Mouse (Mus musculus) spleen, postnatal 14 days (tissue): Measurements from ENCODE around the gene Pofut1.
A peak's percentile ranks its signal among the peaks of the same experiment; 100 is the strongest.
"Not testable (repeated sequence)": the region's sequence is repeated elsewhere in the genome, so short reads cannot be mapped to it uniquely, and the experiment has no call there.

Source experiments
- DNase-seq, 2 experiments: peaks; one replicate each; pipeline ENCODE4 v3.0.0; 2021 to 2022; ENCODE audit warnings: low spot score in 2 of 2

The Pofut1 gene

DNA sequence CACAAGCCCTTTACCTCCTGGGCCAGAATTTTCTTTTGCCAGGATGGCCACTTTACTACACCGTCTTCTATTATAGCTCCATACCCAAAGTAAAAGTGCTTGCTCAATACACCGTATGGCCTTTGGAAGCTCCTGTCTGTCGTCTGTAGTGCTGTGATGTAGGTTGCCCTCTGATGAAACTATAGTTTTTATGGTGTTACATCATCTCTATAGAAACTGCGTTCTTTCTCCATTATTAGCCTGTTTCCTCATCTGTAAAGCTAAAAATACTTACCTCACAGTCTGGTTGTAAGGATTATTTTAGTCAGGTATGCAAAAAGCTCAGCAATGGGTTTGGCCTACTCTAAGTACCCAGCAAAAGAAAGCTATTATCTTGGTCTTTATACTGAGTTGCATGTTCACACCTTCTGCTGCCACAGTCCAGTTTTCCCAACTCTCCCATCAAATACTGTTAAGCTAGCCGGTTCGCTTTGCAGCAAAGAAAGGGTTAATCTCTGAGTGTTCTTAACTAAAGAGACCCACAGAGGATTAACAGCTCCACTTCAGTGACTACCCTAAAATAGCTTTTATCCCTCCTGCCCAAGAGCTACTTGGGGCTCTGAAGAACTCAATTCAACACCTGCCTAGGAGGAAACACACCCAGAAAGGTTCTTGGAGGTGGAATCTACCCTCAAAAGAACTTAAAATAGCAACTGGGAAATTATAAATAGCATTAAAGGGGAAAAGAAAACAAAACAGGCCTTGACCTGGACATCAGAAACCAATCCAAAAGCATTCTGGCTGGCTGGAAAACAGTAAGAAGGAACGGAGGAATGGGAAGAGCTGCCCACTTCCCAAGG is 2.1 kb upstream of the Pofut1 start:
- DNase-seq: no peak

DNA sequence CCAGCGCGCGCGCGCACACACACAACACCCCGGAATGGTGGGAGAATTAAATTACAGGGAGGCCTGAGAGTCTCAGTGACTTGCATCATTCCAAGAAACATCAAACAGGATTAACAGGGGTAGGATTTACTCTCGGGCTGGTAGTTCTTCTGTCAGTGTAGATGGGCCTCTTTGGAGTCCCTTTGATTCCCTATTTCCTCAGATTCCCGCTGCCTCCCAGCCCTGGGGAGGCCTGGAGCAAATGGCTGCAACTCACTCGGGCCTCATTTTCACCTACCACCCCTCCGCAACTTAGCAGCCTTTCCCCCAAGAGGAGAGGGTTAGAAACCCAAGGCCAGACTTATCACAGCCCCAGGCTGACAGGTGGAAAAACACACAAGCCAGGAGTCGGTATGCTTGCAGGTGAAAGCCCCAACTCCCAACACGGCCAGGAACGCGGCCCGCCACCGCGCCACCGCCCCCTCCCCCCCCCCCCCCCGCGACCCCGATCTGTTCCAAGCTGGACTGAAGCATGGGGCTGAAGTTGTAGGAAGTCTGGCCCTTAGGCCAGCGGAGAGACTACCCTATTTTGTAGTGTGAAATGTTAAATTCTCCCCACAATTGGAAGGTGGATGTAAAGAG is 1.4 kb upstream of the Pofut1 start:
- no peak for DNase-seq

DNA sequence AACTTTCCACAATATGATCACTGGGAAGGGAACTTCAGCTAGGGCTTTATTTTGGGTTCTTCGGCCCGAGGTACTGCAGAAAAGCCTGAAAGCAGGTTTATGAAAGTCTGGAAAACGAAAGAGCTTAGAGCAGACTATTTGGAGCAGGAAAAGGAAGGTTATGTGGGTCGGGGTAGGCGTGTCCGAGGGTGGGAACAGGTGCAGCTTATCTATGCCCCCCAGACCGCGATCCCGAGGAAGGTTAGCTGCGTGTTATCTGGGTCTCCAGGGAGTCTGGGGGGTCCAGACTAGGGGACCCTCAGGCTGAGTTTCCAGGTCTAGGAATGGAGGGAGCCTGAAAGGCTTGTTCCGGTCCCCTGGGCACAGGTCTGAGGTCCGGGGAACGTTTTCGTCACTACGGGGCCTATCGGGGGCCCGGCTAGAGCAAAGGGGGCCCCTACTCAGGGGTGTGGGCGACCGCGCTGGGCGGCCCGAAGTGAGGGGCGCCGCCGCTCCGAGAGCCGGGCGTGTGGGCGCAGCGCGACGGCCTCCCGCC is 565 bp upstream of the Pofut1 start:
- peak; percentile 51 to 59 for DNase-seq

DNA sequence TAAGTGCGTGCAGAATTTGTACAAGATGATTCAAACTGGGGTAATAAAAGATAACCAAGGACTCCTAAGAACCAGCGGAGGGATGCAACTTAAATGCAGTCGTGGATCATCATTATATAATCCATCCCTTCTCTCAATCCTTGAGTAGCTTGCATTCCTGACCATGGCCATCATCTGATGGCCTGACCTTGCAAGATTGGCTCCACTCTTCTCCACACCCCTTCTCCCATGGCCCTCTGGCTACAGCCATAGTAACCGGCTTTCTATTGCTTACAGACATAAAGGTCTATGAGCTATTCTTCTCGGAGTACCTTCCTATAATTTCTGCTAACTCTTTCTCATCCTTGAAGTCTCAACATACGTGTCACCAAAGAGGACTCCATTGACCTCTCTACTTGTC is 823 bp downstream of the Pofut1 start:
- no peak for DNase-seq

DNA sequence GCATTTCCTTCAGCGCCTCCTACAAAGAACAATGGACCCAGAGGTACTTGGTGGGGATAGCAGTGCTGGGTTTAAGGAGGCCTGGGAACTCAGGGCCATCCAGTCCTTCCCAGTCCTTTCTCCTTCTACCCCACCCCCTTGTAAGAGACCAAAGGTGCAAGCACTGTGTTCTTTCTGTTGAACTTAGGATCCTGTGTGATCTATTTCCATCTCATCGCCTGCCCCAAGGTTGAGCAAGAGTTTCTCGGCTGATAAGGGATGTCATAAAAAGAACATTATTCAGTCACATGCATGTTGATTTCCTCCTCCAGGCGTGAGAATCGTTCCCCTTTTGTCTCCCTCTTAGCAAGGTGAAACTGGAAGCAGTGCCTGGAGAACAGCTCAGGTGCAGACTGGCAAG is 8.4 kb downstream of the Pofut1 start:
- DNase-seq: no peak

DNA sequence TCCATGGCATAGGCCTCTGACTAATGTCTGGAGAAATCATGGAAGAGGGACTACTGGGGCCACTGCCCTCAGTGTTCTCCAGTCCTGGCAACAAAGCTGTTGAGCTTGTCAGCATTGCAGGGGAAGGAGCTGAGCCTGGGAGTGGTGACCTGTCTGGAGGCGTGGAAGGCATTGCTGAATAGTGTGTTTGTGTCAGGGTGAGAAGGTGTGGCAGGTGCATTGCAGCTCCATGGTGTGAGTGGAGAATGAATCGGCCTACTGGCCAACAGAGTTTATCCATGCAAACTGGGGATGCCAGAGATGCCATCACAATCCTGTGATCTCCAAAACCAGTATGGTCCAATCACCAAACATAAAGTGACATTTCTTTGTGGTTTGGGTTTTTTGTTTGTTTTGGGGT is 15.3 kb downstream of the Pofut1 start:
- DNase-seq: no peak

DNA sequence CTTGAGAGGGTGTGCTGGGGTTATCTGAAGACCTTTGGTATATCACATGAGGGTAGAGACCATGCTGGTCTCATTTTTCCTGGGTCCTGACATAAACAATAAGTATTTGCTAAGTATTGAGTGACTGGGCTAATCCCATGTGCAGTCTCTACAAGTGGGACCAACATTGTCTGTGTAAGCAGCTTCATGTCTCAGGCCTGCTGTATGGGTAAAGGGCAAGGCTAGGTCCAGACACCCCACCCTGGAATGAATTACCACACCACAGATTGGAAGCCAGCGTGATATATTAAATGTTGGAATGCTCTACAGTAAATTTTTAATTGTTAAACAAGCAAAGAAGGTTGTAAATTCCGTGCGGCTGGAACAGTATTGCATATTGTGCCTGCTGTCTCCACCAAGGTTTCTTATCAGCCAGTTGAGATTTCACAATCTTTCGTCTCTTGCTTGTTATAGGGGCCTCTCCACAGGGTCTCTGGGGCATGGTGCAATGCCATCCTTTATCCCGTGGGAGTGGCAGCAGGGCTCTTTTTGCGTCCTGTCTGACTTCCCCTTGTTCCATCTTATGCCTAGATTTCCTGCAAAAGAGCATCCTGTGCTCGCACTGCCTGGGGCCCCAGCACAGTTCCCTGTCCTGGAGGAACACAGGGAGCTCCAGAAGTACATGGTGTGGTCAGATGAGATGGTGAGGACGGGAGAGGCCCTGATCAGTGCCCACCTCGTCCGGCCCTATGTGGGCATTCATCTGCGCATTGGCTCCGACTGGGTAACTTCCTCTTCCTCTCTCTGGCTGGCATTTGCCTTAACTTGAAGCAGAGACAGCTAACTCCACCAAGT is 17.9 kb downstream of the Pofut1 start:
- DNase-seq: no peak

DNA sequence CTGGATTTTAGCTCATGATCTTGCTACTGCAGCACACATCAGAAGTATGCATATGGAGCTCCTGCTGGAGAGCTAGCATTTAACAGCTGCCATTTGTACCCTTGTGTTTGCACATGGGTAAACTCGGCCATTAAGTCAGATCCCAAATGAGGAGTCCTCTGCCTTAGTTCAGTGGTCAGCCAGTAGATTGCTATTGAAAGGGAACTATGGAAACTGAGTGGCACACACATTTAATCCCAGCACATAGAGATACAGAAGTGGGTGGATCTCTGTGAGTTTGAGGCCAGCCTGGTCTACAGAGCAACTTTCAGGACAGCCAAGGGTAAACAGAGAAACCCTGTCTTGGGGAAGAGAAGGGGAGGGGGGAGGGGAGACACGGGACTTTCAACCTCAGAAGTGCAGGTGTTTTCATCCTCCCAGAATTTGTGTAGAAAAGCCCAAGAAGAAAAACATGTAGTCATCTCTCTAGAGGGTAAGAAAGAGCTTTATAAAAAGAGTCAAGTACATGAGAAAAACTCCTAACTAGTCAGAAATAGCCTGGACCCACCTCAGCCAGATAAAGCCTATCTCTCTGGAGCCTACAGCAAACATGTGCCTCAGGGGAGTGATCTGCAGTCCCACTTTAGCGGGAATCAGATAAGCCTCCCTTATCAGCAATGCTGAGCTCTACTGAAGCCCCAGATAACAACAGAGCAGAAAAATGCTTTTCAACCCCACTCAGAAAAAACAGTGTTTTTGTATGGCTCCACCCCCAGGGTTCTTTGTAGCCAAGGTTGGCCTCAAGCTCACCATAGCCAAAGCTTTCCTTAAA is 18.7 kb downstream of the Pofut1 start:
- DNase-seq: no peak

DNA sequence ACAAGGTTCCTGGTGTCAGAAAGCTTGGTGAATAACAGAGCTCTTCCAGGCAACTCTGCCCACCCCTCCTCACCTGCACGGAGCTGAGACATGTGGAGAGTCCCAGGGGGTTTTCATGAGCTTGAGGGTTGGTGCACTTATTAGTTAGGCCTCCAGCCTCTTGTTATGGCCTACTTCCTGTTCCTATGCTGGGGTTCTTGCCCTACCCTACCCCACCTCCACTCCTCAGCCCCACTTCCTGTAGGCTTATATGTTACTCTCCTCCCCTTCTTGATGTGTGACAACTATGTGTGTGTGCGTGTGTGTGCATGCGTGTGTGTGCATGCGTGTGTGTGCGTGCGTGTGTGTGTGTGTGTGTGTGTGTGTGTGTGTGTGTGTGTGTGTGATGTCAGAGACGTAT is 21.7 kb downstream of the Pofut1 start:
- DNase-seq: peak in 1 of 2 experiments; percentile 18

DNA sequence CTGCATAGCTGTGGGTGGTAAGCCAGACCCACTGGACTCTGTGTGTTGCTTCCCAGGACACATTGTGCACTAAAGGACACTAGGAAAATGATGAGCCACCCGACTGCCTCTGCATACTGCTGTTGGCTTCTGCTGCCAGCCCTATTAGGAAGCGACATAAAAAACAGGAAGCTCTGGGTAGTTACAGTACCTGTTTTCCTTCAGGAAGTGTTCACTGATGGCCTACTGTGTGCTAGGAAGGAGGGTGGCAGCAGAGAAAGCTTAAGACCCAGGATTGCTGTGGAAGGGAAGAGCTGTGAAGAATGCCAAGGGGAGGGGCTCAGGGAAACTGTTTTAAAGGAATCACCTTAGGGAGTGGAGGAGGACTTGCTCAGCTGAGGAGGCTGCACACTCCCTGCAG is 26.0 kb downstream of the Pofut1 start:
- DNase-seq: no peak

DNA sequence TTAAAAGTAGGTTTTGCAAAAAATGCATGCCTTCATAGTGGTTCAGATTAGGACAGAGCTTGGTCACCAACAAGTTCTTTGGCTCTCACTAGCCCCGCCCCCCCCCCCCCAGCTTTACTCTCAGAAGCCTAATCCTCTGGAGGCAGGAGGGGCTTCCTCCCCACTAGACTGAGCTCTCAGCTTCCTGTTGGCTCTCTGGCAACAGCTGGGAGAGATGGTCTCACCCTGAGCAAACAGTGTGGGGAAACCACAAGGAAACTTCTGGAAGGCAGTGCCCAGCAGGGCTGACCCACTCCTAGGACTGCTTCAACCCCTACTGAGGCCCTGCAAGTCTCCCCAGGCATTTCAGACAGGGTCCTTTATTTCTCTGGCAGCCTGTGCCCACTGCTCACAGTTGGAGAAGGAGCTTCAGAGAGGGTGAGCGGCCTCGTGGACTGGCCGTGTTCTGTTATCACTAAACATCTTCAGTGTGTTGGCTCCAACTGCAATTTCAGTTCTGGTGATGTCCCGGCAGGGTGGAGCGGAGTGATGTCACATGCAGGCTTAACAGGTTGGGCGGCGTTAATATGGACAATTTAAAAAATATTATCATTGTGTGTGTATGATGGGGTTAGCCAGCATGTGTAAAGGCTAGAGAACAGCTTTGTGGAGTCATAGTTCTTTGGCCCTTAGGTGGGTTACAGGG is 29.0 kb downstream of the Pofut1 start:
- not testable (repeated sequence) for DNase-seq

DNA sequence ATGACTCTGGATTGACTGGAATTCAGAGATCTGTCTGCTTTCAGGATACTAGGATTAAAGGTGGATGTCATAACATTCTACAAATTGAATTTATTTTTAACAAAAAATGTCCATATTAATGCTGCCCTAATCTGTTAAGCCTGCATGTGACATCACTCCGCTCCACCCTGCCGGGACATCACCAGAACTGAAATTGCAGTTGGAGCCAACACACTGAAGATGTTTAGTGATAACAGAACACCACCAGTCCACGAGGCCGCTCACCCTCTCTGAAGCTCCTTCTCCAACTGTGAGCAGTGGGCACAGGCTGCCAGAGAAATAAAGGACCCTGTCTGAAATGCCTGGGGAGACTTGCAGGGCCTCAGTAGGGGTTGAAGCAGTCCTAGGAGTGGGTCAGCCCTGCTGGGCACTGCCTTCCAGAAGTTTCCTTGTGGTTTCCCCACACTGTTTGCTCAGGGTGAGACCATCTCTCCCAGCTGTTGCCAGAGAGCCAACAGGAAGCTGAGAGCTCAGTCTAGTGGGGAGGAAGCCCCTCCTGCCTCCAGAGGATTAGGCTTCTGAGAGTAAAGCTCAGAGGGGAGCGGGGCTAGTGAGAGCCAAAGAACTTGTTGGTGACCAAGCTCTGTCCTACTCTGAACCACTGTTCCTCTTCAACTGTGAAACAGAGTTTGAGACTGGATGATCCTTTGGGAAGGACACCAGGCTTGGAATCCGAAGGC is 33.0 kb downstream of the Pofut1 start:
- not testable (repeated sequence) for DNase-seq

DNA sequence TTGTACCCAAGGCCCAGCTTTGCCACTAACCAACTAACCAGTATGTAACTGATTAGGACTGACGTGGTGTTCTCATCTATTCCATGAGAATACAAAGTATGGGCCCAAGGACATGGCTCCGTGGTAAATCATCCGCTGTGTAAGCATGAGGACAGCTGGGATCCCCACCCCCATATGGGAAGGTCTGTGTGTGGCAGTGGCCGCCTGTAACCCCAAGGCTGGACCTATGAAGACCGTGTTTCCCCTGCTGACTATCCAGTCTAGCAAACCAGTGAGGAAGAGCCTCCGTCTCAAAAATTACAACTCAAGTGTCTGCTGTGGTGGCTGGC is 33.5 kb downstream of the Pofut1 start:
- DNase-seq: no peak

DNA sequence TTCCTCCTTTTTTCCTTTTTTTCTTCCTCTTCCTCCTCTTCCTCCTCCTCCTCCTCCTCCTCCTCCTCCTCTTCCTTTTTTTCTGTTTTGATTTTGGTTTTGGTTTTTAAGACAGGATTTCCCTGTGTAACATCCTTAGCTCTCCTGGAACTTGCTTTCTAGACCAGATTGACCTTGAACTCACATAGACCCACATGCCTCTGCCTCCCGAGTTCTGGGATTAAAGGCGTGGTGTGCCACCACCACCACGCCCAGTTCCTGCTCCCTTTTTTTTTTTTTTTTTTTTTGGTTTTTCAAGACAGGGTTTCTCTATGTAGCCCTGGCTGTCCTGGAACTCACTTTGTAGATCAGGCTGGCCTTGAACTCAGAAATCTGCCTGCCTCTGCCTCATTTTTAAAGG is 34.2 kb downstream of the Pofut1 start:
- not testable (repeated sequence) for DNase-seq

DNA sequence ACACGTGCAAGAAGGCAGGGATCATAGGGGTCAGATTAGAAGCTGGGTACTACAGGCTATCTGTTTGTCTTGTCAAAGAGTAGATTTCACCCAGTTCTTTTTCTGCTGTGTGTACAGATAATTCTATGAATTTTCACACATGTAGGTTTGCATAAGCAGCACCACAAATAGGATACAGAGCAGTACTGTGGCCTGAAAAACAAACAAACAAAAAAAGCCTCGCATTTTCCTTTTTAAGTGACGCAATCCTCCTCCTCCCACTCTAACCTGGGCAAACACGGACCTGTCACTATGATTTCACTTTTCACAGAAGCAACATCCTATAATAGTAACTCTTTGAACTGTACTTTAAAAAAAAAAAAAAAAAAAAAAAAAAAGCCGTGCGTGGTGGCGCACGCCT is 35.1 kb downstream of the Pofut1 start:
- DNase-seq: no peak

DNA sequence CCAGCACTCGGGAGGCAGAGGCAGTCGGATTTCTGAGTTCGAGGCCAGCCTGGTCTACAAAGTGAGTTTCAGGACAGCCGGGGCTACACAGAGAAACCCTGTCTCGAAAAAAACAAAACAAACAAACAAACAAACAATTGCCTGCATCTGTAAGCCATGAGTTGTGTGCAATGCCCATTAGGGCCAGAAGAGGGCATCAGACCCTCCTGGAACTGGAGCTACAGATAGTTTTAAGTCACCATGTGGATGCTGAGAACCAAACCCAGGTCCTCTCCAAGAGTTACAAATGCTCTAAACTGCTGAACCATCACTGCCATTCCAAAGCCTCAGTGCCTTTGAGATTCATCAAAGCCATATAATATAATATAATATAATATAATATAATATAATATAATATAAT is 35.5 kb downstream of the Pofut1 start:
- not testable (repeated sequence) for DNase-seq

DNA sequence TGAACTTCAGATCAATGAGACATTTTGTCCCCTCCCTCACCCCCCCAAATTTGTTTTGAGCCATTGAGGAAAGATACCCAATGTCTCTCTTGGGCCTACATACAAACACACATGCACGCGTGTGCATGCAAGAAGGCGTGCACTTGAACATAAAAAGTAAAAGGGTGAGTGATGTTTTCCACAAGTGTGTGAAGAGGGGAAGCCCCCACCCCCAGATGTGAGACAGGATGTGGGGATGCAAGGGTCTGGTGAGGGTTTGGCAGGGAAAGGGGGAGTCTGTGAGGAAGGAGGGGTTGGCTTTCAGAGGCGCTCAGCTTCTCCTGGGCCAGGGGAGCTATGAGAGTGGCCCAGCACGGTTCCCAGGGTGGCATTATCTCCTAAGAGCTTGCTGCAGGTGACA is 37.0 kb downstream of the Pofut1 start:
- no peak for DNase-seq

DNA sequence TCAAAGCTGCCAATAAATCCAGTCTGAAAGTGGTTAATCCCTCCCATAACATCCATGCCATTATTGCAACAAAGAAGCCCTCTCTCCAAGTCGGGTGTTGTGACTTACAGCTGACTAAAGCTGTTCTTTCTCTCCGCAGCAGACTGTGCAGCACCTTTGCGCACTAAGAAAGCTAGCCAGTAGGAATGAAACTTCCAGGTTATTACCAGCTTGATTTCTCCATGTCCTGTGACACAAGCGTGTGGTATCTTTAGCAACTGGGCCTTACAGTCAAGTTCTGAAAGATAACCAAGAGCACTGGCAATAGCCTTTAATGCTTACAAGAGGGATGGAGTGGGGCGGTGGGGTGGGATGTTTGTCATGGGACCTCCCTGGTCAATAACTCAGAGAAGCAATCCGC is 42.6 kb downstream of the Pofut1 start:
- DNase-seq: no peak

DNA sequence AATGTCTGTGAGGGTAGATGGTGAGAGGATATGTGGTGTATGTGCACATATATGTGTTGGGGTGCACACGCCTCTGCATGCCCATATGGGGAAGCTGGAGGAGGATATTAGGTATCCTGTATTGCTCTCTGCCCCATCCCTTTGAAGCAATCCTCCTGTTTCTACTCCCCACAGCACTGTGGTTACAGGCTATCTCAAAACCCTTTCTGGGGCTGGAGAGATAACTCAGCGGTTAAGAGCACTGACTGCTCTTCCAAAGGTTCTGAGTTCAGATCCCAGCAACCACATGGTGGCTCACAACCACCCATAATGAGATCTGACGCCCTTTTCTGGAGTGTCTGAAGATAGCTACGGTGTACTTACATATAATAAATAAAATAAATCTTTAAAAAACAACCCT is 45.2 kb downstream of the Pofut1 start:
- DNase-seq: no peak

DNA sequence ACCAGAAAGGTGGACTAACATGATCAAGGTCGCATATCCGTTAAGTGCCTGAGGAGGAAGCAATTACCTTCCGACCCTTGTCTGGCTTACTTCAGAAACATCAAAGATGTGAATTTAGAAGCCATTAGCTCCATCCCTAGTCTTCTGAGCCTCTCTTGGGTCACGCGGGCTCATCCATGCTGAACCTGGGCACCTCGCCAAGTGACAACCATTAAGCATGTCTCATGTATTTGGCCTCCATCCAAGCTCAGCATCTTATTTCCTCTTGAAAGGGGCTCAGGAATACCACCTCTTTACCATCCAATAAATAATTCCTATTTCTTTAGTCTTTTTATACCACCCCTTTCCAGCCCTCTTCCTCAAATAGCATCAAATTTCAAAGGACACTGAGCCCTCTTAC is 46.5 kb downstream of the Pofut1 start:
- no peak for DNase-seq
